Mouse (Mus musculus): ENCODE measurements around the gene Medag. TPM values are rescaled to one million over a fixed set of nuclear protein-coding genes. Genes with fewer than 3 reads are reported as not detected.
A peak's percentile ranks its signal among the peaks of the same experiment; 100 is the strongest.

Gene Medag
- polyA plus RNA-seq, 1 experiment from 2014 or later: 1.2 TPM

DNA sequence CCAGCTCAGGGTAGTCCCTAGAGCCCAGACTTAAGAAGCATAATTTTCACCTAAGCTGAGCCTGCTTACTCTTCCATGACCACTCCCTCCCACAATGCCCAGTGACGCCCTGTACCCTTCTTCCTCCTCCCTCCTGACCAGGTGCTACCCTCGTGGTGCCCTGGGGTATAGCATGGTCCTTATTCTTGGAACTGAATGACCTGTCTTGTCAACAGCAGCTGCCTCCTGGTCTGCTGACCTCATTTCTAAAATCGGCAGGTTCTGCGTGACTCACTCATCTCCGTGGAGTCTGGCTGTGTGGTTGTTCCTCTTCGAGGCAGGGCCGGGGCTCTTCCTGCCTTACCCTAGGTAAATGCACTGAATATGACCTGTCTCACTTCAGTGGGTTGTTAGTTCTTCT lies 37.5 kb upstream of the Medag start:
- Histone ChIP-seq H3K9ac (no peak overlapping the region), H3K4me3 (no peak overlapping the region), H3K27ac (ENCODE audit: poor library complexity, severe bottlenecking) (no peak overlapping the region), H3K4me2 (no peak overlapping the region), H3K27me3 (replicated peaks) (no peaks in the 10 kb centered on the region), H3K4me1 (replicated peaks) (peaks cover 72% of the 10 kb centered on the region), H3K36me3 (no peaks in the 10 kb centered on the region), H3K9me3 (replicated peaks) (no peaks in the 10 kb centered on the region)
- peak; percentile 13; the same call in 1 of the 2 replicates for ATAC-seq (ENCODE audit: insufficient number of reproducible peaks, low FRiP score)
- WGBS: 33% methylated on average over 7 of the region's 7 CpGs

DNA sequence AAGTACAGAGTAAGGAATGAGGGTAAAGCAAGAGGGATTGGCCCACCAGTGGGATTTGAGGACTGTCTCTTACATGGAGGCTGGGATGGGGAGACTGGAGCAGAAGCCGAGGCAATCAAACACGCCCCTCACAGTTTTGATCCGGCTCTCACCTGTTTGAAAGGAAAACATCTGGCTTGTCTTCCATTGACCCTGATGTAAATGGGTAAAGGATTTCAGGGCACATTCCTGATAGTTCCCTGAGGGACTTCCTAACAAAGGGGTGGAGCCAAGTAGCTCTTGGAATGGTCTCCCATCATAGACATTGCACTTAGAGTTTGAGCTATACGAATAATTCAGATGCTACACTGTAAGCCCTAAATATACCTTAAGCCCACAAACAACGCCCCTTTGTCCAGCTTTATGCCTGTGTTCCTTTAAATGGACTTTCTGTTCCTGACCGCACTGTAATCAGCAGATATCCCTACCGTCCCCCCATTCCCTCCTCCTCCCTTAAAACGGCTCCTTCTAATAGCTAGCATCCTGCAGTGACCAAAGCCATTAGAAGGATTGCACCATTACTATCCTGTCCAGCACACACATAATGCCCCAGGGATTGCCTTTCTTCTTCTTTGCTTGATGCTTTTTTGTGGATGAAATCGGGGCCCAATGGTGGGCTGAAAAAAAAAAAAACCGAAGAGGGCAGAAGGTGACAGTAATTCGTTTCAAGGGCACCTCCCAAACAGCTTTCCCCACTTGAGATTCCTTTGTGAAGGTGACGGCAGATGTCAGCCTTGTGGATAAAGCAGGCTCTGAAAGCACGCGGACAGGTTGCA lies 36.3 kb upstream of the Medag start:
- H3K27ac ChIP-seq (ENCODE audit: poor library complexity, severe bottlenecking): peak overlapping the region; percentile 52
- 31% methylated on average over 14 of the region's 14 CpGs for WGBS
- H3K4me1 ChIP-seq (replicated peaks): peaks cover 69% of the 10 kb centered on the region
- H3K4me2 ChIP-seq: peak overlapping the region; percentile 52
- H3K9me3 ChIP-seq (replicated peaks): no peaks in the 10 kb centered on the region
- no peak overlapping the region for H3K4me3 ChIP-seq
- H3K9ac ChIP-seq: no peak overlapping the region
- H3K36me3 ChIP-seq: no peaks in the 10 kb centered on the region
- no peaks in the 10 kb centered on the region for H3K27me3 ChIP-seq (replicated peaks)
- no peak for ATAC-seq (ENCODE audit: insufficient number of reproducible peaks, low FRiP score)

DNA sequence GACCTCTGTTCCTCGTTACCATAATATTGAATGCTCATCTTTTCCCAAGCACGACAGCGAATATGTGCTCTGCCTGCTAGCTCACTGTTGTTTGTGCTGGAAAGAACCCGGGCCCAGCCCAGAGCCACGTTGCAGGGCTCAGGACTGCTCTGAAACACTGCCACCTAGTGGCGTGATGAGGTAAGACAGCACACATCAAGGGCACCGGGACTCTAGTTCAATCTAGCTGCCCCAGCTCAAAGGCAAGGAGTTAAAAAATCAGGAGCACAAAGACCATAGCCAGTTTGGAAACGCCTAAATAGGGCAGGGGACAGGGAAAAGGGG lies 35.7 kb upstream of the Medag start:
- Histone ChIP-seq H3K9me3 (replicated peaks) (no peaks in the 10 kb centered on the region), H3K4me1 (replicated peaks) (peaks cover 73% of the 10 kb centered on the region), H3K36me3 (no peaks in the 10 kb centered on the region), H3K27me3 (replicated peaks) (no peaks in the 10 kb centered on the region), H3K4me3 (no peak overlapping the region), H3K27ac (ENCODE audit: poor library complexity, severe bottlenecking) (peak overlapping the region; percentile 52), H3K9ac (0 out of 2 replicates have a peak overlapping the region, but pooled peaks have one; percentile 26), H3K4me2 (peak overlapping the region; percentile 52)
- ATAC-seq (ENCODE audit: insufficient number of reproducible peaks, low FRiP score): peak; percentile 64
- 3% methylated on average over 8 of the region's 8 CpGs for WGBS

DNA sequence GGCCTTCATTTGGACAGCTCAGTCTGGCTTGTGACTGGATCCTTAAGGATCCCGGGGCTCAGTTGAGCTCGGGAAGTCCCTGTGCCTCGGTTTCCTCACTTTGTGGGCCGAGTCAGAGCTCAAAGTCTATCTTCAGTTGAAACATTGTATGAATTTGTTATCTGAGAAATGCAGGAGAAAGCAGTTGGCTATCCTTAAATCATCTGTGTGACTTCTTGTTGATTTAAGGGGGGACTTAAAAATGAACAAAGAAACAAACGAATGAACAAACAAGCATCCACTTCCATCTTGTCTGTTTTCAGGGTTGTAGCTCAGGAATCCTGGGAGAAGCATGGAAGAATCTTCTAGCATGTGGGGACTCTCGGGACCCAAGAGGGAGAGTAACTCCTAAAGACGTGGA lies 35.2 kb upstream of the Medag start:
- 68% methylated on average over 7 of the region's 7 CpGs for WGBS
- Histone ChIP-seq H3K9me3 (replicated peaks) (no peaks in the 10 kb centered on the region), H3K36me3 (no peaks in the 10 kb centered on the region), H3K4me3 (no peak overlapping the region), H3K4me1 (replicated peaks) (peaks cover 77% of the 10 kb centered on the region), H3K27me3 (replicated peaks) (no peaks in the 10 kb centered on the region), H3K27ac (ENCODE audit: poor library complexity, severe bottlenecking) (peak overlapping the region; percentile 52; the same call in 1 of the 2 replicates), H3K9ac (0 out of 2 replicates have a peak overlapping the region, but pooled peaks have one; percentile 26), H3K4me2 (peak overlapping the region; percentile 52)
- no peak for ATAC-seq (ENCODE audit: insufficient number of reproducible peaks, low FRiP score)

DNA sequence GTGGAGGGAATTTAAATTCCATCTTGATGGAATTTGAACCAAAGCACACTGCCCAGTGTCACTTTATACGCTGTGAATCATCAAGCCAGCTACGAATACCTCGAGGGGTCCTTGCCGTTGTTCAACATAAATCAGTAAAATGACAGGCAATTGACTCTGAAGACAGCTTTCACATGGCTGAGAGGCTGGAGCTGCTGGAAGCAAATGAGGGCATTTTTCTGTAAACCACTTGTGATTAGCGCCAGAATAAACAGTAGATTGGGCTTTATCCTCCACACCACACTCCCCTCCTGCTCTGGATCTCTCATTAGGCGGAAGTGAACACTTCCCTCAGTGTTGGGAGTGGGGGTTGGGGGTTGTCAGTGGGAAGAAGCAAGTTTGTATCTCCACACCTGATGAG lies 34.3 kb upstream of the Medag start:
- H3K4me2 ChIP-seq: peak overlapping the region; percentile 23
- no peak overlapping the region for H3K4me3 ChIP-seq
- 0 out of 2 replicates have a peak, but pooled peaks have one; percentile 19 for ATAC-seq (ENCODE audit: insufficient number of reproducible peaks, low FRiP score)
- no peak overlapping the region for H3K9ac ChIP-seq
- no peaks in the 10 kb centered on the region for H3K27me3 ChIP-seq (replicated peaks)
- H3K27ac ChIP-seq (ENCODE audit: poor library complexity, severe bottlenecking): peak overlapping the region; percentile 55; the same call in 1 of the 2 replicates
- H3K36me3 ChIP-seq: no peaks in the 10 kb centered on the region
- peaks cover 77% of the 10 kb centered on the region for H3K4me1 ChIP-seq (replicated peaks)
- H3K9me3 ChIP-seq (replicated peaks): no peaks in the 10 kb centered on the region
- 18% methylated on average over 6 of the region's 6 CpGs for WGBS

DNA sequence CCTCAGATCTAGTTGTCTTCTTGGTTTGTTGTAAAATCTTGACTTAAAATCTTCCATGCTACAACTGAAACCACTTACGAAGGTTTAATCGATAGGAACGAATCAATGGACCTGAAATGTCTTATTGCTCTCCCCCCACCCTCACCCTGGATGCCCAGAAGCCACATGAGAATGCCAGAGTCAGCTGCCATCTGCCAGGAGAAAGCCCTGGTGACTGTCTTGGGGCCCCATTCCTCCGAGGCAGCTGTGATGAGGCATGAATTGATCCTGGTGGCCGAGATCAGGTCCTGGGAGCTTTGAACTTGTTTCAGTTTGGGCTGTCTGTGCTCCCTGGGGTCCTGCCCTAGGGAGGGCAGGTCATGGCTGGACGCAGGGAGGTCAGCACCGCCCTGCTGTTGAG lies 33.0 kb upstream of the Medag start:
- H3K4me1 ChIP-seq (replicated peaks): peaks cover 64% of the 10 kb centered on the region
- WGBS: 61% methylated on average over 7 of the region's 7 CpGs
- no peak for ATAC-seq (ENCODE audit: insufficient number of reproducible peaks, low FRiP score)

DNA sequence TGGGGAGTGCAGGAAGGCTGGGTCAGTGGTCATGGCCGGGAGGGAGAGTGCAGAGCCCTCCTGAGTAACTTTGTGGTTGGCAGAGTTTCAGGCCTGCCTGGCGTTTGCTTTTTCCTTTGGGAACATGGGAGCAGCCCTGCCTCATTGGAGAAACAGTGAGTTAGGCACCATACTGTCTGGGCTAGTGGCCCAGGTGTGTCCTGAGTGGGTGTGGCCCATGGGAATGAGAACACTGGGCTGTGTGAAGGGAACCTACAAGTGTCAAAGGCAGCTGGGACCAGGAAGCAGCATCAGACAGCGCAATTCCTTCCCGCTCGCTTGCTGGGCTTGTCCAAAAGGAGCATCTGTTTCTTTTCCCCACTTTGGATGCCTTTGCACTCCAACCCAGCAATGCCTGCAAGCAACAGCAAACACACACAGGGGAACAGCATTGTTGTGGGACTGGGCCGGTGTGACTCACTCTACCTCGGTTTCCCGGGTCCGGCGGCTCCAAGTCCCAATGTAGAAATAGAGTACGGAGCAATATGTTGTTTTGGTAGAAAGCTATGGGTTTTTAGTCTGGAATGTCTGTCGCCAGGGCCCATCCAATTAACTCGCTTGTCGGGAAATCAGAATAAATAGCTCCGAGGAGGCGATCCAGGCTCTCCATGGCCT lies 32.3 kb upstream of the Medag start:
- no peak overlapping the region for H3K27ac ChIP-seq (ENCODE audit: poor library complexity, severe bottlenecking)
- ATAC-seq (ENCODE audit: insufficient number of reproducible peaks, low FRiP score): no peak
- H3K4me1 ChIP-seq (replicated peaks): peaks cover 57% of the 10 kb centered on the region
- H3K27me3 ChIP-seq (replicated peaks): no peaks in the 10 kb centered on the region
- 83% methylated on average over 16 of the region's 16 CpGs for WGBS
- no peak overlapping the region for H3K4me3 ChIP-seq
- no peak overlapping the region for H3K4me2 ChIP-seq
- H3K9ac ChIP-seq: no peak overlapping the region
- H3K9me3 ChIP-seq (replicated peaks): no peaks in the 10 kb centered on the region
- no peaks in the 10 kb centered on the region for H3K36me3 ChIP-seq

More for the DNA sequence above, 33.0 kb upstream of the Medag start:
- Histone ChIP-seq H3K9ac (no peak overlapping the region), H3K4me2 (no peak overlapping the region), H3K36me3 (no peaks in the 10 kb centered on the region), H3K9me3 (replicated peaks) (no peaks in the 10 kb centered on the region), H3K4me3 (no peak overlapping the region), H3K27me3 (replicated peaks) (no peaks in the 10 kb centered on the region), H3K27ac (ENCODE audit: poor library complexity, severe bottlenecking) (no peak overlapping the region)

DNA sequence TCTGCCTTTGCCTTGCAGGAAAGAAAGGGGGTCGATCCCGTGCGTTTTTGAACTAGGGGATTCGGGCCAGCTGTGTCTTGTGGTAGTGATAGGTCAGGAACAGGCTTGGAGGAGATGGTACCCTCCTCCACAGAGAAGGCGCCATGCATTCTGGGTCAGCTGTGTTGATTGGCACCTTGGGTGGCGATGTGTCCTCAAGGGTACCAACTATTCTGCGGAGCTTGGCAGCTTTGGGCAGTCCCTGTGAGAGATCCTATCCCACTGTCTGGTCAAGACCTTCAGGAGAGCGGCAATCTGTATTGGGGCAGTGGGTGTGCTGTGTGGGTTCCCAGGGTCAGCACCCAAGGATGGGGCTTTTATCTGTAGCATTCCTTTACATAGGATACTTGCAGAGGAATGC lies 31.7 kb upstream of the Medag start:
- Histone ChIP-seq H3K27me3 (replicated peaks) (no peaks in the 10 kb centered on the region), H3K4me1 (replicated peaks) (peaks cover 51% of the 10 kb centered on the region), H3K36me3 (no peaks in the 10 kb centered on the region), H3K9me3 (replicated peaks) (no peaks in the 10 kb centered on the region), H3K4me2 (no peak overlapping the region), H3K4me3 (no peak overlapping the region), H3K27ac (ENCODE audit: poor library complexity, severe bottlenecking) (no peak overlapping the region), H3K9ac (no peak overlapping the region)
- WGBS: 84% methylated on average over 8 of the region's 8 CpGs
- ATAC-seq (ENCODE audit: insufficient number of reproducible peaks, low FRiP score): no peak

DNA sequence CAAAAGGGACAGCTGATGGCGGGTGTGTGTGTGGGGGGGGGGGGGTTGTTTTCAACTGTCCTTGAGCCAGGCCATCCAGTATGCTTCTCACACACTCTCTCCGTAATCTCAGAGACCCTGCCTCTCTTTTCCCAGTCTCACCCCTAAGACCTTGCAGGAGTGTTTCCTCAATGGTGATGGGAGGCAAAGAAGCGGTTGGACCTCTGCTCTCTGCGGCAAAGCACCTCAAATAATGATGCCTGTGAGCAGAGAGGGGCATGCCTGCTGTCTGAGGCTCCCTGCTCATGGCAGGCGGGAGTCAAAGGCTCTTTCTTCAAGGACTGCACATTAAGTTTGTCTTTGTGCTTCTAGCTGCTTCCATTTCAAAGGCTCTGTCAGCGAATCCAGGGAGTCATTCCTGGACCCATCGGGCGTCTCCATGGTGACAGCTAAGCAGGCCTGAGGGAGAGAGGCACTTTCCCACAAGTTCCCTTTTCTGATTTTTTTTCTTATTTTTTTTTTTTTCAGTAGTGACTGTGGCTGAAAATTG lies 31.1 kb upstream of the Medag start:
- Histone ChIP-seq H3K36me3 (no peaks in the 10 kb centered on the region), H3K4me3 (no peak overlapping the region), H3K4me2 (no peak overlapping the region), H3K9me3 (replicated peaks) (no peaks in the 10 kb centered on the region), H3K27ac (ENCODE audit: poor library complexity, severe bottlenecking) (no peak overlapping the region), H3K4me1 (replicated peaks) (peaks cover 45% of the 10 kb centered on the region), H3K9ac (no peak overlapping the region), H3K27me3 (replicated peaks) (no peaks in the 10 kb centered on the region)
- ATAC-seq (ENCODE audit: insufficient number of reproducible peaks, low FRiP score): no peak
- 57% methylated on average over 8 of the region's 8 CpGs for WGBS

DNA sequence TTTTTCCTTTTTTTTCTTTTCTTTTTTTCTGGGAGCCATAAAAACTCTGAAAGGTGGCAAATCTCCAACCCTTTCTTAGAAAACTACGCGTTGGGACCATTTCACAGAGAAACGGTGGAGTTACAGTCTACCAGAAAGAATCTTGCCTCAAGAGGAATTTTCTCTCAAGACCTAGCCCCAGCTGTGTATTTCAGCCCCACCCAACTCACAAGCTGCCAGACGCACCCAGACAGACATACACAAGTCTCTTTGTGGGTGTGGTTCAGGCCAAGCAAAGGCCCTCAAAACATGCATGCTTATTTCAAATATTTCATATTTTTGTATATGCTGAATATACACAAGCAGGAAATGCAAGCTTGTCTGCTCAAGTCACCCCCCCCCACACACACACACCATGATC lies 29.6 kb upstream of the Medag start:
- Histone ChIP-seq H3K27ac (ENCODE audit: poor library complexity, severe bottlenecking) (no peak overlapping the region), H3K36me3 (no peaks in the 10 kb centered on the region), H3K9me3 (replicated peaks) (no peaks in the 10 kb centered on the region), H3K9ac (no peak overlapping the region), H3K4me2 (no peak overlapping the region), H3K27me3 (replicated peaks) (no peaks in the 10 kb centered on the region), H3K4me3 (no peak overlapping the region), H3K4me1 (replicated peaks) (peaks cover 31% of the 10 kb centered on the region)
- no peak for ATAC-seq (ENCODE audit: insufficient number of reproducible peaks, low FRiP score)
- WGBS: 66% methylated on average over 4 of the region's 4 CpGs

DNA sequence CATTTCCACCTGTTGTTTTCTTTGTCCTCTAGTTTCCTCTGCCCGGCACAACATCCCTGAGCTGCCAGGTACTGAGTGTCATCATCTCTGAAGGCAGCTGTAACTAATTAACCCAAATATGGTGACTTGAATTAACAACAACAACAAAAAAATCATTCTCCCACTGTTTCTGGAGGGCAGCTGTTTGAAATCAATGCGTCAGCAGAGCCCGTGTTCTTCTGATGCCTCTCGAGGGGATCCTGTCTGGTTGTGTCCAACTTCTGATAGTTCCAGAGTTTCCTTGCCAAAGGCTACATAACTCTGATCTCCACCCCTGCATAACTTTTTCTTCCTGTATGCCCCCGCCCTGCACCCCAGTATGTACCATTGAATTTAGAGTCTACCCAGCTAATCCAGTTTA lies 28.9 kb upstream of the Medag start:
- no peak for ATAC-seq (ENCODE audit: insufficient number of reproducible peaks, low FRiP score)
- no peak overlapping the region for H3K9ac ChIP-seq
- H3K4me1 ChIP-seq (replicated peaks): peaks cover 25% of the 10 kb centered on the region
- no peaks in the 10 kb centered on the region for H3K27me3 ChIP-seq (replicated peaks)
- no peaks in the 10 kb centered on the region for H3K9me3 ChIP-seq (replicated peaks)
- no peak overlapping the region for H3K4me2 ChIP-seq
- H3K27ac ChIP-seq (ENCODE audit: poor library complexity, severe bottlenecking): no peak overlapping the region
- H3K36me3 ChIP-seq: no peaks in the 10 kb centered on the region
- H3K4me3 ChIP-seq: no peak overlapping the region
- WGBS: 68% methylated on average over 5 of the region's 5 CpGs

Measured in heart, embryonic 12.5 days (tissue).